Mouse (Mus musculus) thymus, adult 2 months (tissue): ENCODE data around the gene Egr4.

Experiments used
- CTCF ChIP-seq: fragments of 200-500 bp; IDR thresholded peaks from 2 replicates; pipeline ENCODE4 v1.5.1; 2012; ENCODE audit warnings: mild to moderate bottlenecking, control low read depth, low read length, moderate library complexity, borderline replicate concordance; ENCODE audit not compliant: control insufficient read depth, poor library complexity, insufficient read depth; ENCODE audit errors: extremely low read depth
- POLR2A ChIP-seq: fragments of 200-500 bp; IDR thresholded peaks from 2 replicates; pipeline ENCODE4 v1.6.1; 2012; ENCODE audit warnings: mild to moderate bottlenecking, low read length, control low read depth, moderate library complexity; ENCODE audit not compliant: control insufficient read depth, poor library complexity, insufficient read depth; ENCODE audit errors: extremely low read depth

- TF ChIP-seq CTCF (no peak), POLR2A (no peak)
These were observed 33.4 kb downstream of the Egr4 start for GRCm38 (mm10) chr6:85479979-85480378.
